Mouse (Mus musculus) left cerebral cortex, postnatal 14 days (tissue): ENCODE measurements around the gene Gm7102. TPM values are rescaled to one million over a fixed set of nuclear protein-coding genes. Genes with fewer than 3 reads are reported as not detected.
A peak's percentile ranks its signal among the peaks of the same experiment; 100 is the strongest.
"Not testable (repeated sequence)": the region's sequence is repeated elsewhere in the genome, so short reads cannot be mapped to it uniquely, and the experiment has no call there.

Experiments
- DNase-seq, 2 experiments: peaks; one replicate each; pipeline ENCODE4 v3.0.0; 2021 to 2022; ENCODE audit warnings: low spot score in 2 of 2, mixed read lengths in 1 of 2
- intact Hi-C: fragments of 180-260 bp; cut with DNase I; formaldehyde crosslinking; loops from one replicate; pipeline ENCODE4 v1.15.1; 2025
- long read RNA-seq, 2 experiments: library from polyadenylated mRNA; stranded (forward); transcript quantifications; one replicate each; pipeline ENCODE4 v2.0.0; 2021
- total RNA-seq, 2 experiments: library from RNA; stranded (reverse); gene quantifications; 2 replicates each; pipeline ENCODE4 v1.2.3; 2021

The Gm7102 gene
- not detected for total RNA-seq
- long read RNA-seq, experiment 1: 0 reads
- long read RNA-seq, experiment 2: 0 reads

DNA sequence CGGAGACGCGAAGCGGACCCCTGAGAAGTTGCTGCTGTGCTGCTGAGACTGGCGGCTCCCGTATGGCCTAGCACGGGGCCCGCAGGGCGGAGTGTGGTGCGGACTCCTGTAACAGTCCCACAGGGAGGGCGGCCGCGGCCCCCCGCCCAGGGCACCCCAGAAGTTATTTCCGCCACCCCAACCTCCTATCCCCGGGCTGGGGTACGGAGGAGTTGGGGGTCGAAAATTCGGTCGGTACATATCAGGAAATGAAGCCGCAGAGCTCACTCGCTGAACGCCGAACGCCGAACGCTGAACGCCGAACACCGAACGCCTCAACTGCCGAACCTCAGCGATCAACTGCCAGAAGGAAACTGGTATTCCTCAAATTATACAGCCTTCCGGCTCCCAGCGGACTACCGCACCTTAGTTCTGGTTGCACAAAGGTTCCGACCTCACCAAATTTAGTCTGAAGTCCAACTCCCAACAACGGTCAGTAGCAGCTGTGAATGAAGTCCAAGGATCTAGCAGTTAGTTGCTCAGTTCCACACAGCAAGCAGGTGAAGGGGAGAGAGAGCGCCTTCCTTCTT is at the start of gene Gm7102:
Gm7102 (minus strand) TSS at position 554 of the 569 bp plus-strand sequence.
- intact Hi-C loops: no loop called here
- DNase-seq: no peak

DNA sequence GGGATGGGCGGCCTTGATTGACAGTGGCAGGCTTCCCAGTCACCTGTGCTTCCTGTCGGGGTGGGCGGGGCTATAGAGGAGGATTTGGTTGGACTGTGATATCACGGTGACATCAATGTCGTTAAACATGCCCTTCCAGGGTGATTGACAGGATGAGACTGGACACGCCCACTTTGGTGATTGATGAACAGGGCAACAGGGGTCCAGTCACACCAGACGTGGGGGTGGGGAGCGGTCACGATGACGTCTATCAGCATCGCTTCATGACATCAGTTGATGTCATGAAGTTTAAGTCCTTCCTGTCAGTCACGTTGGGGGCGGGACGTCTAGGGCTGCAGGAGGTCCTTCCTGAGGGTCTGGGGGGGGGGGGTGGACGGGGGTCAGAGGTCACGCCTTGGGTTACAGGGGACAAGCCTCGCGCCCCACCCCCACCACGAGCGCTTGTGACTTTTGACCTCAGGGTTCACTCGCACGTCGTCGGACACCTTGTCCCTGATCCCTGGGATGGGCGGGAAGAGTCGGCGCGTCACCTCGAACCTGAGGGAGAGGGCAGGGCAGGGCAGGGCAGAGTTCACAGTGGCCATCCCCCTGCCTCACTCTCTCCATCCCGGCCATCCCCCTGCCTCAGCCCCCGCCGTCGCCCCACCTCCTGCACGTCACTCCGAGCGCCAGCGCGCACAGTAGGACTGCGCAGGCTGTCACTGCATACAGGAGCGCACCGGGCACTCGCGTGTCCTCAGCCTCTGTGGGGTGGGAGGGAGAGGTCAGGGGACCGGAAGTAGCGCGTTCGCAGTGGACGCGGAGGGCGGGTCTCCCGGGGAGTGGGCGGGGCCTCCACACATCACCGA is 48.8 kb upstream of the Gm7102 start:
- intact Hi-C loops: no loop called here
- peak; percentile 17 to 30 for DNase-seq

DNA sequence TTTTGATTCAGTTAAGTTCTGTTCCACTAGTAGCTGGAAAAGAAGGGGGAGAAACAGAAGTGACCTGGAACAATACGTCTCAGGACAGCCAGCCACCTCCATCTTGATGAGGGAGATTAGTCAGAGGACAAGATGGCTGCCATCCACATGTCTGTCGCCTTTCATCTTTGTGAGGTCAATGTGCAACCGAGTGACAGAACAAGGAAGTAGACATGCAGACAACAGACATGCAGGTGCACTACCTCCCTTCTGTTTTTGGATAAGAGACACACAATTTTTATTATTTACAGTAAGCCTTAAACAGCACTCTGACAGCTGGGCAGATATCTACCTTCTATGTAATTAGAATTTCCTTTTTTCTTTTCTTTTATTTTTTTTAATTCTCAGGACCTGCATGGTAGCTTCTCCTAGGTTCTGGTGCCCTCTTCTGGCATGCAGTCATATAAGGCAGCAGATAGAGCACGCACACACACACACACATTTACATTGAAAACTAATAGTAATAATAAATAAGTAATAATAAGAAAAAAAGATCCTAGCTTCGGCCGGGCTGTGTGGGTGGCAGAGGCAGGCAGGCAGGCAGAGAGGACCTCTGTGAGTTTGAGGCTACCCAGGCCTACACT is 47.7 kb upstream of the Gm7102 start:
- intact Hi-C loops: no loop called here
- peak in 1 of 2 experiments; percentile 14 for DNase-seq

DNA sequence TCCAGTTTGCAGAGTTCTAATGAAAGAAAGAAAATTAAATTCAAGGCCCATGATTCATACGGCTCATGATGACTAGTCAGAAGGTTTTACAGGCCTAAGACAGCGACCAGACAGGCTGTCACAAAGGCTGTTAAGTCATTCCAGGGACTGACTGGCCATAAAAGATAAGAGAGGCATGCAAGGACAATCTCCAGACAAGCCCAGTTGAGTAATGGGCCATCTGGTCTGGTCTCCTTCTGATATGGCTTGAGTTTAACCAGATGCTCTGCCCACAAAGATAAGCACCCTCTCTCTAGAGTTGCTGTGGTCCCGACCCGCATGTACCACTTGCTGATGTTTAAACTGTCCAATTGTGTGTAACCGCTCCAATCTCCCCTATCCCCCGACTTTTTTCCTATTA is 31.4 kb upstream of the Gm7102 start:
- not testable (repeated sequence) for DNase-seq
- intact Hi-C loops: loop anchor here (10.0 kb wide), 1 partner anchor 323 kb away; the partner anchor contains the start of gene Grk5

DNA sequence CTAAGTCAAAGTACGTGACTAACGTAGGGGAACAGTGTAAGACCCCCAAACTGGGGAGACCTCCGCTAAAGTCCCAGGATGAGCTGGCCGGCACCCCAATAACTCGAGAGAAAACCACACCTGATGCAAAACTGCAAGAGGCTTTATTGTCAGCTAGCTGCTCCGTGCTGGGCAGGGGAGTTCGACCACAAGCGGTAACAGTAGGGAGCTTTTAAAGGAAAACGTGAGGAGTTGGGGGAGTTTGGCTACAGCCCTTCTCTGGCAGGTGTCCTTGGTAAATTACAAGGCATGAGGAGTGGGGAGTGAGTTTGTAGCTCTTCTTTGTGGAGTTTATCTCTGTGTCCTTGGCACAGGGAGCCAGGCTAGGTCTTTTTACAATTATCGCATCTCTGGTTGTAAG is 23.7 kb upstream of the Gm7102 start:
- DNase-seq: peak in 1 of 2 experiments; percentile 4
- intact Hi-C loops: loop anchor here (2.0 to 10.0 kb wide), 2 partner anchors 67 to 315 kb away; partner anchors contain the start of gene Grk5

DNA sequence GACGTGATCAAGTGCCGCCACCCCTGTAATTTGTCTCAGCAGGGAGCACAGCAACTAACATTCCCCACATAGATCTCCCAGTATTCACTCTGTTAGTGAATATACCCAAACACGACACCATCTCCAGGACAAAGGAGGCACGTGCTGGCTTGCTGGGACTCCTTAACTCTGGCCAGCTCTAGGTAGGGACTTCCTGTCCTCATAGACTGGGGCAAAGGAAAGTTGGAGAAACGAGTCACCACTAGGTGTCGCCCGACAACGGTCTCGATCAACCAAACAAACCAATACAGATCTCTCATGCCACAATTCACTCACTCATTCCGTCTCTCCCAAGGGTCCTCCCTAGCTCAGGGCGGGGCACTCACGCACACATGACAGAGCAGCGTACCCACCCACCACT is 23.2 kb upstream of the Gm7102 start:
- DNase-seq: peak; percentile 92
- intact Hi-C loops: loop anchor here (2.0 kb wide), 1 partner anchor 67 kb away; no protein-coding TSS in a partner anchor

DNA sequence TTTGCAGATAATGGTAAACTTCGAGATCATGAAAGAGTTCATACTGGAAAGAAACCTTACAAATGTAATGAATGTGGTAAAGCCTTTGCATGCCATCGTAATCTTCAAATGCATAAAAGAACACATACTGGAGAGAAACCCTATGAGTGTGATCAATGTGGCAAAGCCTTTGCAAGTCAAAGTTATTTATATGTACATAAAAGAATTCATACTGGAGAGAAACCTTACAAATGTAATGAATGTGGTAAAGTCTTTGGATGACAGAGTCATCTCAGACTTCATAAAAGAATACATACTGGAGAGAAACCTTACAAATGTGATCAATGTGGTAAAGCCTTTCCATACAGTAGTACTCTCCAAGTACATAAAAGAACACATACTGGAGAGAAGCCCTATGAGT is 7.5 kb upstream of the Gm7102 start, which contains the start of gene Gm6020:
Gm6020 (plus strand) TSS at position 301 of the 400 bp plus-strand sequence.
- DNase-seq, intact Hi-C loops: not testable (repeated sequence)

DNA sequence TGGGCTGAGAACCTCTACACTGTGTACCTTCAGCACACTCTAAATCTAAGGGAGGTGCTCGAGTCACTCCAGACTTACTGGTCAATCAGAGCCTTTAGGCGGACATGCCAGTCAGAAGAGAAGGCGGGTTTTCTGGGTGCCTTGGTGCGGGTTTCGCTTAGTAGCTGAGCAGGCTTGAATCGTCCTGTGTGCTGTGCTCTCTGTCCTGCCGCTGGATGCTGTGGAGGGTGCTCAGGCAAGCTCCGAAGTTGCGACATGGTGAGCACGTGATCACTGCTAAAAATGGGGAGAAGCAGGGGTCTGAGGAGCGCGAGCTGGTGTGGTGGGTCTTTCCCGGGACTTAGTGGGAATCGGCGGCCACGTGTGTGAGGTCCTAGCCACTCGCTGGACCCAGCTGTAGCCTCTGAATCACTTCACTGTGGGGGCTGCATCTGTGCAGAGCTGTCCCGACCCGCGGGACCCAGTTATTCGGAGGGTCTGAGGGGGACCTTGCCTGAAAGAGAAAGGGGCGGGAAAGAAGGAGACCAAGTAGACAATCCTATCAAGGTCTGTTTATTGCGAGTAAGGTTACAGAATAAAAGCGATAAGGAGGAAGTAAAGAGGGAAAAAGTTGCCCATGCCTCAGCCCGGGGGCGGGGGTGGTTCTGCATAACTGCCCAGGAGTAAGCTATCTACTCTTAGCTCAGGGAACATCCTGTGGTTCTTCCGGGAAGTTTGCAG is 24.2 kb downstream of the Gm7102 start:
- DNase-seq: no peak
- intact Hi-C loops: no loop called here

DNA sequence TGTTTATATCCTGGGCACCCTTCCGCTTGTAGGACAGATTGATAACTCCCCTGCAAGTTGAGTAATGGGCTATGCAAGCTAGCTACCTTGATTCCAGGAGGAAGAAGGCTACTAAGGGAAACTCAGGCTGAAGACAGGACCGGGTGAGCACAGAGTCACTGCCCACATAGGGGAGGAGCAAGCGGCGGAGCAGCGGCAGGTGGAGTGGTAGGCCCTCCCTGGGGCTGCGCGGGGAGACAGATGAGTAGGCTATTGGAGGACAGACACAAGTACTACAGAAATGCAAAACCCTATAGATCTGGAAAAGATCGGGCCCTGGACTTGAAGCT is 24.8 kb downstream of the Gm7102 start:
- no peak for DNase-seq
- intact Hi-C loops: no loop called here

DNA sequence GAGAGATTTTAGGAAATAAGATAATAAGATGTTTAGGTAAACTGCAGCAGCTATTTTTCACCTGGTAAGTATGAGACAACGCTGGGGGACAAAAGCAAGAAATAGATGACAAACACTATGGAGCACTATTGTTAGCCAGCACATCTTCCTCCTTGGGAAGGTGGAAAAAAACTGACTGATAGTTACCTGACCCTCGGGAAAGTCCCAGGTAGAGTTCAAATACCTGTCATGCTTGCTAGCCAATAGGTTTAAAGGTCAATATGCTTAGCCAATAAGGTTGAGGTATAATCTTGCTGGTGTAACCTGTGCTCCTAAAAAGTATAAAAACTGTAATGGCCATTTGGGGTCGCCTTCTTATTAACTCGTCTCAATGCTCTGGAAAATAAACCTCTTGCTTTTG is 34.8 kb downstream of the Gm7102 start:
- no peak for DNase-seq
- intact Hi-C loops: no loop called here

DNA sequence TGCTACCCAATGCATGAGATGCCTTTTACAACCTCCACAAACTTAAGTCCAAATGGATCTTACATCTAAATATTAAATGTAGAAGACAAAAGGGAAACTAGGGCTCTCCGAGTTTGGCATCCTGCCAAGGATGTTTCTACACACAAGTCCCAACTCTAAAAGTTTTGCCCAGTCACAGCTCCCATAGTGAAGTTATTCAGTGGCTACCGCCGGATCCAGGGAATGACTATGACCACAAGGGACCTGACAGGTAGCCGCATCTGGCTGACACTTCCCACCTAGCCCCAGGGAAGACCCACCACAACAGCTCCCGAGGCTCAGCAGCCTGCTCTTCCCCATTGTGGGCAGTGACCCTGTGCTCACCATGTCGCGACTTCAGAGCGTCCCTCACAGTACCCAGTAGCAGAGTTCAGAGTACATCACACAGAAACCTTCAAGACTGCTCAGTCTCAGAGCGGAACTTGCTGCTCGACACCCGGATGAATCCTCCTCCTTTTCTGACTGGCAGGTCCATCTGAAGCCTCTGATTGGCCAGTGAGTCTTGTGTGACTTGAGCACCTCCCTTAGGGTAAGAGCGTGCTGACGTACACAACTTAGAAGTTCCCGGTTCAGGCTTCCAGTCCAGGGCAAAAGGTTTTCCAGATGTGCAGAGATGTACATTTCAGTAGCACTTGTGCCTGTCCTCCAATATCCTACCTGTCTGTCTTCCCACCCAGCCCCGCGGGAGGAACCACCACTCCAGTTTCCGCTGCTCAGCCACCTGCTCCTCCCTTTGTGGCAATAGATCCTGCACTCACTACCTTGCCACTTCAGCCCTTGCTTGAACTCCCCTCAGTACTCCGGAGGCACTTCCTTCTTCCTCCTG is 35.5 kb downstream of the Gm7102 start, which contains the start of gene Zfp950:
Zfp950 (minus strand) TSS at position 499 of the 865 bp plus-strand sequence.
- peak; percentile 84 to 91 for DNase-seq
- intact Hi-C loops: no loop called here

DNA sequence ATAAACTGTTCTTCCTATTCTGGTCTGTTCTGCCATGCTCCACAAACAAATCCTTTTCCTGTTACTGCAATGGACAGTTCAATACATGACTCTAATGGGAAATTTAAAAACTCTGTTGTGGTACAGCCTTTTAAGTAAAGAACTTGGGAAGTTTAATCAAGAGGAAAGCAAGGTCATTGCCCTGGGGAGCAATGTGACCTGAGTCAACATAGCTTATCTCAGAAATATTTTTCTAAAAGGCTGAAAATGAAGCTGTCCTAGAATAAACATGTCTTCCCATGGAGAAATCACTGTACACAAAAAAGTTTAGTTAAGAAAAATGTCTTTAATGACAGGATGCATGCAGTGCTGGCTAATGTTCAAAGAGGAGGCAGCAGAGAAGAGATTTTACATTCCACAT is 37.5 kb downstream of the Gm7102 start:
- intact Hi-C loops: no loop called here
- no peak for DNase-seq

DNA sequence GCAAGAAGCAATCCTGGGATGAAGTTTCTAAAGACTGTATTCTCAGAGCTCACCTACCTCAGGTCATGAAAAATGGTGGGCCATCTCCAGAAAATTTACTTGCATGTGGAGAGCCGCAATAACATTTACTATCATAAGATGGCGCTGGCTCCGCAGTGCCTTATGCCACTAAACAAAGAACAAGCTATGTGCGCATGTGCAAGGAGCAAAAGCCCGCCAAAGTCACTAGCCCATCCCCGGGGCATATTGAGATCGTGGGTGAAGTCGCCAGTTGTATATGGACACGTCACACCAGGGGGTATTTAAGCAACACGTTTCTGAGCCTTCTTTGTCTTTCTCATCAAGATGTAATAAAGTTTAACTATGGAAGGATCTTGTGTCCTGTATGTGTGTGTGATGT is 45.0 kb downstream of the Gm7102 start:
- intact Hi-C loops: no loop called here
- DNase-seq: no peak

Other genes with a start within 250 kb of the Gm7102 start
- gene Zfp950, start 35.5 kb downstream of the Gm7102 start, total RNA-seq: 10 to 100 TPM; 26.4 to 36.5 TPM
- gene Gm6020, start 7.6 kb upstream of the Gm7102 start, total RNA-seq: not detected
- gene Csf2ra, start 52.1 kb upstream of the Gm7102 start, total RNA-seq: 10 to 100 TPM; 32.1 to 34.5 TPM
- not detected for gene Gm21060, start 120.8 kb upstream of the Gm7102 start, total RNA-seq